Mouse (Mus musculus) right cerebral cortex, adult 18-20 months (tissue): ENCODE measurements around the gene Paqr6.
"Not testable (repeated sequence)": the region's sequence is repeated elsewhere in the genome, so short reads cannot be mapped to it uniquely, and the experiment has no call there.

Experiments used
- DNase-seq: peaks from one replicate; pipeline ENCODE4 v3.0.0; 2022; ENCODE audit warnings: mixed read lengths

Gene Paqr6

GRCm38 (mm10) chr3:88366830-88367428 lies 2.5 kb downstream of the Paqr6 start:
- peak; percentile 81 for DNase-seq

- DNase-seq: not testable (repeated sequence)
Observed at GRCm38 (mm10) chr3:88367517-88367916, 3.1 kb downstream of the Paqr6 start.

- DNase-seq: not testable (repeated sequence)
Observed at GRCm38 (mm10) chr3:88368511-88368910, 4.1 kb downstream of the Paqr6 start.

GRCm38 (mm10) chr3:88372643-88373042 lies 8.3 kb downstream of the Paqr6 start, which contains the start of gene Bglap3:
TSS of gene Bglap3 (minus strand) at chr3:88372743.
- DNase-seq: not testable (repeated sequence)

DNA sequence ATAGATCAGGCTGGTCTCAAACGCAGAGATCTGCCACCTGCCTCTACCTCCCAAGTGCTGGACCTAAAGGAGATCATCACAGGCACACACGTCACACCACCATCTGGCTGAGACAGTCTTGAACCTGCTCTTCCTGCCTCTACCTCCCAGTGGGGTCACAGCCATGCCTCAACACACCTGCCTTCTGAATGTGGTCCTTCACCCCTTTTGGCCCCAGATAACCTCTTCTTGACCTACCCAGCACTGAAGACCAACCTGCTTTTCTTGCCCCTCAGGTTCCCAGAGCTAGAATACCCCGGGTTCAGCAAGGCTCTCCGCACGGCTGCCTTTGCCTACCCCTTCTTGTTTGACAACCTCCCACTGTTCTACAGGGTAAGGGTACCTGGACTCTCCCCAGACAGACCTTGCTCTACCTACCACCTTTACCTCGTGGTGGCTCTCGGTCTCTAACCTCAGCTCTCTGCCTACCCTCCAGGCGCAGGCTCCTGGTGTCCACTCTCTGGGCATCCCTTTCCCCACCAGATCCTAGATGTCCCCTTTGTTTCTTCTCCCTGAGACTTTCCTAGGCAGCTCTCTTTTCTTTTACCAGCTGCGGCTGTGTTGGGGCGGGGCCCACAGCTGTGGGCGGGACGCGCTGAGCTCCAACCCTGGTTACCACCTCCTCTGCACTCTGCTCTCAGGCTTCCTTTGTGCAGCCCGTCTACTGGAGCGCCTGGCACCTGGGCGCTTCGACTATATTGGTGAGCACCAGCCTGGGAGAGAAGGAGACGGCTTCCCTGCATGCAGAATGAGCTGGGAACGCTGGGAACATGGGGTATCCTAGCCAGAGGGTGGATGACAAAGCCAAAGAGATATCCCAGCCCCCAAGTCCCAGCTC lies 11.6 kb downstream of the Paqr6 start:
- DNase-seq: not testable (repeated sequence)

GRCm38 (mm10) chr3:88376644-88377043 lies 12.3 kb downstream of the Paqr6 start:
- not testable (repeated sequence) for DNase-seq

DNA sequence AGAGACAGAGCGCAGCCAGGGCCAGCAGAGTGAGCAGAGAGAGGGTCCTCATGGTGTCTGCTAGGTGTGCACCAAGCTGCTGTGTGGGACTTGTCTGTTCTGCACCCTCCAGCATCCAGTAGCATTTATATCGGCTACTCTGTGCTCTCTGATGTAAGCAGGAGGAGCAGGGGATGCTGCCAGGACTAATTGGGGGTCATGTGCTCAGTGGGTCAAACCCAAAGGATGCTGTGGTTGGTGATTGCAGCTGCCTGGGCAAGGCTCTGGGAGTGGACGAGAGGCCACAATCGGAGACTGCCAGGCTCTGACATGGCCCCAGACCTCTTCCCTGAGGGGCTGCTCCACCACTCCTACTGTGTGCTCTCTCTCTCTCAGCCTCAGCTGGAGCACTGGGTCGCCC lies 14.2 kb downstream of the Paqr6 start, which contains the start of gene Bglap2:
TSS of gene Bglap2 (minus strand) at position 101 of the 400 bp plus-strand sequence.
- not testable (repeated sequence) for DNase-seq

DNA sequence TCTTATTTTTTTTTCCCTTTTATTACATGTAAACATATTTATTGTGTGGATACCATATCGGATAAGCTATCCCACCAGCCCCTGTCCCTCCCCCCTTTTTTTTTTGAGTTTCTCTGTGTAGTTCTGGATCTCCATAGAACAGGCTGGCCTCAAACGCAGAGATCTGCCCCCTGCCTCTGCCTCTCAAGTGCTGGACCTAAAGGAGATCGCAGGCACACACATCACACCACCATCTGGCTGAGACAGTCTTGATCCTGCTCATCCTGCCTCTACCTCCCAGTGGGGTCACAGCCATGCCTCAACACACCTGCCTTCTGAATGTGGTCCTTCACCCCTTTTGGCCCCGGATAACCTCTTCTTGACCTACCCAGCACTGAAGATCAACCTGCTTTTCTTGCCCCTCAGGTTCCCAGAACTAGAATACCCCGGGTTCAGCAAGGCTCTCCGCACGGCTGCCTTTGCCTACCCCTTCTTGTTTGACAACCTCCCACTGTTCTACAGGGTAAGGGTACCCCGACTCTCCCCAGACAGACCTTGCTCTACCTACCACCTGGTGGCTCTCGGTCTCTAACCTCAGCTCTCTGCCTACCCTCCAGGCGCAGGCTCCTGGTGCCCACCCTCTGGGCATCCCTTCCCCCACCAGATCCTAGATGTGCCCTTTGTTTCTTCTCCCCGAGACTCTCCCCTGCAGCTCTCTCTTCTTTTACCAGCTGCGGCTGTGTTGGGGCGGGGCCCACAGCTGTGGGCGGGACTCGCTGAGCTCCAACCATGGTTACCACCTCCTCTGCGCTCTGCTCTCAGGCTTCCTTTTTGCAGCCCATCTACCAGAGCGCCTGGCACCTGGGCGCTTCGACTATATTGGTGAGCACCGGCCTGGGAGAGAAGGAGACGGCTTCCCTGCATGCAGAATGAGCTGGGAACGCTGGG lies 17.3 kb downstream of the Paqr6 start:
- DNase-seq: peak; percentile 34

- not testable (repeated sequence) for DNase-seq
Observed at GRCm38 (mm10) chr3:88382383-88382782, 18.0 kb downstream of the Paqr6 start.

- DNase-seq: no peak
Observed at GRCm38 (mm10) chr3:88384364-88384763, 20.0 kb downstream of the Paqr6 start, which contains the start of gene Bglap. TSS of gene Bglap (minus strand) at chr3:88384464.

DNA sequence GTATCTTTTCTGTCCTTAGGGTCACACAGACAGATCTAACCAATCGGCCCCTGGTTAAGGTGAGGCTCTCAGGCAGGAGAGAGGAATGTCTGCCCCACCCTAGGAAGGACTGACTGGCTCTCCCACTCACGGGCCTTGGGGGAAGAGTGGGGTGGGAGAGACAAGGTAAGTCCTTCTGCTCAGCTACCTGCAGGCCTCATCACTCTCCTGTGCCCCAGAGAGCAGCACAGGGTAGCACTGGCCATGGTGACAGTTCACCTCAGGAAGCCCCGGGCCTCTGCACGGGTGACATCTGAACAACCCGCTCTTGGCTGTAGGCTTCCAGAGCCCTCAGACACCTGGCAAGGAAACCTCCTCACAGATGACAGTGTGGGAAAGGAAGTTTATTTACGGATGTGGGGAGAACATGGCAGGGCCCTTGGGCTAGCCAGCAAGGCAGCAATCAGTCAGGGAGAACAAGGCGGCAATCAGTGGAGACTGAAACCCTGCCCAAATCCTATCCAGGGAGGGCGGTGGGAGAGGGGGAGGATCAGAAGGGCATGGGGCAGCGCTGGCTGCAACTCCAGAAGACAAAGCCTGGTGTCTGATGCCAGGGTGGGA lies 29.5 kb downstream of the Paqr6 start:
- no peak for DNase-seq

- no peak for DNase-seq
Observed at GRCm38 (mm10) chr3:88395288-88395687, 30.9 kb downstream of the Paqr6 start.

DNA sequence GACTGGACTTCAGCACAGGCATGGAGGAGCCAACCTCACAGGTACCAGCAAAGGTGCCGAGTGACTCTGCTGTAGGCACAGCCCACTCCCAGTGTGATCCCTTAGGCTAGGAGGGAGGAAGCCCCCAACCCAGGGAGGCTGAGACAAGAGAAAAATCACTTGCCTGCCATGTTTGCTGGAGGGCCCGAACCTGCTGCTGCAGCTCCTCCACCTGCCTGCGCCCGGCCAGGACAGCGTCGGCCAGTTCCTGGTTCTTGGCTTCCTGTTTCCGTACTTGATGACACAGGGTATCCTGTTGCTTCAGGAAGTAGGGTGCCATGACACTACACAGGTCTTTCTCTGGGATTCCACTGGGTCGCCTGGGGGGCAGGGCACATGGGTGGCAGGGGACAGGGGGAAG lies 31.4 kb downstream of the Paqr6 start:
- DNase-seq: no peak

DNA sequence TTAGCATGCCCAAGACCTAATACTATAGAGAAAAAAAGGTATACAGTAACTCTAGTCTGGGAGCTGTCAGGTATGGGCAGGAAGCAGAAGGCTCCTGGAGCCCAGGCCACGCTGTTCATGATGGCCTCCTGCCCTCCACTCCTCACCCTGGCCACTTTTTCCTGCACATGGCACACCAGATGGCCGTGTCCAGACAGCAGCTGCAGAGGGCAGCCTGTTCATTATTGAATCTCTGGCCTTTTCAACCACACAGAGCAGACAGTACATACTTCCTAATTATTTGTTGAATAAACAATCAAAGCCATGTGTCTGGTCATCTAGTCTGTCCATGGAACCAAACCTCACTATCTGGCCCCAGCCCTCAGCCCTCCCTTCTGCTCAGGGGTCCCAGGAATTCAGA lies 34.3 kb downstream of the Paqr6 start:
- no peak for DNase-seq

DNA sequence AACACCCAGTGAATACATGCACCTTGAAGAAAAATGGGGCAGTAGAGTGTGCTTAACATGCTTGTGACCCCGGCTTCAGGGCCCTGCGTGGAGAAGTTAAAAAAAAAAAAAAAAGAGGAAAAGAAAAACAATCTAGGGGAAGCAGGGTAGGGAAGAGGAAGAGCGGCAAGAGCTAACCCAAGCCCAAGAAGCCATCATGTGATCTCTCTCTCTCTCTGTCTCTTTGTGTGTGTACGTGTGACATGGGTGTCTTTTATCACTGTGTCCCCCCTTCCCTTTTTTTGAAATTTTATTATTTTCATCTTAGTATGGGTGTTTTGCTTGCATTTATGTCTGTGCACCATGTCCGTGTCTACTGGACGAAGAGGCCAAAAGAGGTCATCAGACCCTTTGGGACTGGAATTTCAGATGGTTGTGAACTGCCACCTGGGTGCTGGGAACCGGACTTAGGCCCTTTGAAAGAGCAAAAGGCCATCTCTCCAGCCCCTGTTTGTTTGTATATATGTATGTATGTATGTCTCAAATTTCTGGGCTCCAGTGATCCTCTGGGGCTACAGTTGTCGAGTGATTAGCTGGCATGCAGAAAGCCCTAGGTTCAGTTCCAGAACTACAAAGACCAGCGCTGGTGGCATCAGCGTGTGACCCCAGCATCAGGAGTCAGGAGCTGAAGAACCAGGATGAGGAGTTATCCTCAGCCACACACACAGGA lies 39.3 kb downstream of the Paqr6 start:
- no peak for DNase-seq

DNA sequence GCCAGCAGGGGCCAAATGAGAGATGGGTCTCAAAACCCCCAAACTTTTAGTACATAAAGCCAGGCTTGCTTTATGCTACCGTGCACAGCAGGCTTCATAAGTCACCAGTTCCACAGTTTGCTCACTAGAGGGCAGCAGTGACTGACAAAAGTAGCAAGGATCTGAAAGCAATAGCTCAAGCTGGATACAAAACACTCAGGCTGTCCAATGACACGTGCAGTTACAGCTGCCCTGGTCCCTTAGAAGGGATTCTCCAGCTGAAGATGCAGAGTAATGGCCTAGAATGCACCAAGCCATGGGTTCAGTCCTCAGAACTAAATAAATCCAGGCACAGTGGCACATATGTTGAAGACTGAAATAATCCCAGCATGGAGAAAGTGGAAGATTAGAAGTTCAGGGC lies 42.7 kb downstream of the Paqr6 start:
- peak; percentile 74 for DNase-seq

GRCm38 (mm10) chr3:88407529-88407928 lies 43.1 kb downstream of the Paqr6 start:
- DNase-seq: no peak

- DNase-seq: no peak
Observed at GRCm38 (mm10) chr3:88408953-88409352, 44.6 kb downstream of the Paqr6 start.

DNA sequence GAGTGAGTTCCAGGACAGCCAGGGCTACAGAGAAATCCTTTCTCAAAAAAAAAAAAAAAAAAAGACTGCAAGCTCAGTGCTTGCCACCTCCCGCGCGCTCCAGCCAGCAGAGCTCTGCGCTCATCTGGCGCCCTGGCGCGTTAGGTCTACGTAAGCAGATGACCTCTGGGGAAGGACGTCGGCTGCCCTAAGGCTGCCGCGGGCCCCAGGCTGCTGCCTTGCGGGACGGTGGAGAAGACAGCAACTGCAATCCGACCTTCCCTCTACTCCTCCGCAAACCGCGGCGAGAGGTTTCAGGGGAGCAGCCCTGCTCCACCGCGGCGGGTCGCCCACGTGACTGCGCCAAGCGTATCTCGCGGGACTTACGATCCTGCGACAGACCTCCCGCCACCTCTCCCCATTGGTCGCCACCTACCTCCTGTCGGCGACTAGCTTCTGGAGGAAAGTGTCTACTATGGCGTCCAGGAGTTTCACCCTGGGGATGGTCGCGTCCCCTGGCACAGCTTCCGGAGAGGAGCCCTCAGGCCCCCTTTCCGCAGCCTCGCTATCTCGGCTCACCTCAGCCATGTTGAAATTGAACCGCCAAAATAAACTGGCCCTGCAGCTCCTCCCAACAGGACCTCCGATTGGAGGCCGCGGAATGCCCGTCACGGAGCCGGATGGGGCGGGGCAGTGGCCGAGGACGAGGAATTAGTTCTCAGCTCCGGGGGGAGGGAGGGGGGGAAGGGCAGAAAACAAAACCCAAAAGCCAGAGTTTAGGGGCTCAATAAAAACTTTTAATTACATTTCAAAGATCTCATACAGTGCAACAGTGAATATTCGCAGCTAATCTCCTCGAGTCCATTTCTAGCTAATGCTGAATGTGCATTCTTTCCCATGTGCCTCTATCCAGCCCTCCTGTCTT lies 45.6 kb downstream of the Paqr6 start, which contains the start of gene Pmf1:
TSS of gene Pmf1 (minus strand) at position 591 of the 904 bp plus-strand sequence.
- peak; percentile 92 for DNase-seq

GRCm38 (mm10) chr3:88410645-88411031 lies 46.3 kb downstream of the Paqr6 start:
- no peak for DNase-seq

GRCm38 (mm10) chr3:88411681-88412080 lies 47.3 kb downstream of the Paqr6 start:
- no peak for DNase-seq
